Mouse (Mus musculus): ENCODE measurements around the gene Stxbp2.

- TF ChIP-seq CTCF (IDR thresholded peaks at IDR 0.05; ENCODE audit: low read depth, low read length) (no peak), POLR2AphosphoS5 (IDR thresholded peaks at IDR 0.05; ENCODE audit: insufficient replicate concordance, low read depth, low read length) (no peak), GATA1 (IDR thresholded peaks at IDR 0.05; ENCODE audit: borderline replicate concordance, low read length) (no peak), TAL1 (conservative IDR thresholded peaks at IDR 0.05; ENCODE audit: low read depth, low read length) (no peak)
Measured at GRCm38 (mm10) chr8:3646824-3647531, 16.2 kb downstream of the Stxbp2 start.

Measured in G1E (cell line).